Mouse (Mus musculus): Measurements from ENCODE around the gene Adipoq. TPM values are rescaled to one million over a fixed set of nuclear protein-coding genes. Genes with fewer than 3 reads are reported as not detected.

The Adipoq gene
- total RNA-seq, 2 experiments from 2014 or later: not detected

DNA sequence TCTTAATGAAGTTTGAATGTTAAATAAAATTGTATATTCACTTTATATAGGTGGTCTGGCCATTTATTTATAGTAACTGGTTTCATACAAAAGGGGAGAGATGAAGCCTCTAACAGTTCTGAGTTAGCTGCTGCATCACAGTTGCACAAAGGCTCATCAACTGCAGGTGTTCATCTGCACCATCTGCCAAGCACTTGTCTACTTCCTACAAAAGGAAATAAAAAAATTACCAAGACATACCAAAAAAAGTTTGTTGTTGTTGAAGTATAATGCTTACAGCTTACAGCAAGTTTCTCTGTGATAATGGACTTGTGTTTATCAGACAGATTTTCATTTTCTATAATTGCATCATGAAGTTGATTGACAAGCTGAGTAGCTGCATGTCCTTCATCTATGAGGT, 32.4 kb upstream of the Adipoq start:
- ATAC-seq (replicated peaks; ENCODE audit: low FRiP score, low TSS enrichment, poor library complexity, severe bottlenecking): peak; percentile 42; the same call in 1 of the 2 replicates

DNA sequence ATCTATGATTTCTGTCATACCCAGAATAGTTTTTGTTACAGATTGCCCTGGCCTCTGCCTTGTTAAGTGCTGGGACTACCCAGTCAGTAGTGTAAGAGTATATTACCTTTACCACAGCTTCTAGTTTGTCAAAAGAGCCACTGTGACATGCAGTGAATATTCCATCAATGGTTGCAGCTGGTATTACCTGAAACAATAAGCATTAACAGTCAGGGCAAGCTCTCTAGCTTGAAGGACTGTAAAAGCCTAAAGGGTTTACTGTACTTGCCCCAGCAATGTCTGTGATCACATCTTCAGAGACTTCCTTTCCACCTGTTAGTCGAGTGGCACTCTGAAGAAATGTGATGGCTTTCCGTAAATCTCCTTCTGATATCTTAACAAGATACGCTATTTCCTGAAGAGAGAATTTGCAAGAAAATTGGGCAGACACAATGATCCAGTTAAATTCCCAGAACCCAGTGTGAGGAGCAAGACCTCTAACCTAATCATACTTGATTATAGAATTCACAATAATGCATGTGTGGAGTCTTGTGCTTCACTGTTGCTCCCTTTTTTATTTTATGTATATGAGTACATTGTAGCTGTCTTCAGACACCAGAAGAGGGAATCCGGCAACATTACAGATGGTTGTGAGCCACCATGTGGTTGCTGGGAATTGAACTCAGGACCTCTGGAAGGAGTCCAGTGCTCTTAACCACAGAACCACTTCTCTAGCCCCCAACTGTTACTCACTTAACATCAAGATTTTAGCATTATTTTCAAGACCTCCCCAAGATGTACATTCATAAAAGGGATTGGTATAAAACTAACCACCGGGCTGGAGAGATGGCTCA, 31.8 kb upstream of the Adipoq start:
- peak; percentile 41; the same call in 1 of the 2 replicates for ATAC-seq (replicated peaks; ENCODE audit: low FRiP score, low TSS enrichment, poor library complexity, severe bottlenecking)

DNA sequence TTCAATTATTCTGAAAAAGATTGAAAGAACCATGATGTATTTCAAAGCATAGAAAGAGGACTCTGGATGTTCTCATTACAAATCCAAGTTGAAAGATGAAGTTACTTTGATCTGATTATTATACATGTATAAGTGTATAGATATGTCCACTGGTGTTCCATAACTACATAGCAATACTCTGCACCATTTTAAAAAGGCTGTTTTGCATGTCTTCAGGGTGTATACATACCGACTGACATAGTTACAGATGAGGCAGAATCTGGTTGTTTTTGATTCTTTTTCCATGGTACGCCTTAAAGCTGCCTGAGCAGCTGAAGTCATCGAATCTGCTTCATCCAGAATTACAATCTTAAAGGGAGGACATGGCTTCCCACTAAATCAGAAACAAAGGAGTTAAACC, 30.9 kb upstream of the Adipoq start:
- no peak for ATAC-seq (replicated peaks; ENCODE audit: low FRiP score, low TSS enrichment, poor library complexity, severe bottlenecking)

DNA sequence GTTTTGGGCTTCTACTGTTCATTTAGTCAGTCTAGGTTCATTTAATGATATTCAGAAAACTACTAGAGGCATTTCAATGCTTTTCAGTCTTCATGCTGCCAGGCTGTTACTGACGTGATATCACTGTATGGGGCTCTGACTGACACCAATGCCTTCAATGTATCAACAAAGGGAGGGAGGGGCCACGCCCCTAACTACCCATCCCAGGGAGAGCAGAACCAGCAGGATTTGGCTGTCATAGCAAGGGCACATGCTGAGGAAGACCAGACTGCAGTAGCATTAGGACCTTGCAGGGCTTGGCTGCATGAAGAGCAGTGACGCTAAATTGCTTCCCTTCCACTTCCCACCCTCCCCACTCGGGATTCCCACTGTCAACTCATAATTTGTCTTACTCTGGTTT, 29.2 kb upstream of the Adipoq start:
- no peak for ATAC-seq (replicated peaks; ENCODE audit: low FRiP score, low TSS enrichment, poor library complexity, severe bottlenecking)

DNA sequence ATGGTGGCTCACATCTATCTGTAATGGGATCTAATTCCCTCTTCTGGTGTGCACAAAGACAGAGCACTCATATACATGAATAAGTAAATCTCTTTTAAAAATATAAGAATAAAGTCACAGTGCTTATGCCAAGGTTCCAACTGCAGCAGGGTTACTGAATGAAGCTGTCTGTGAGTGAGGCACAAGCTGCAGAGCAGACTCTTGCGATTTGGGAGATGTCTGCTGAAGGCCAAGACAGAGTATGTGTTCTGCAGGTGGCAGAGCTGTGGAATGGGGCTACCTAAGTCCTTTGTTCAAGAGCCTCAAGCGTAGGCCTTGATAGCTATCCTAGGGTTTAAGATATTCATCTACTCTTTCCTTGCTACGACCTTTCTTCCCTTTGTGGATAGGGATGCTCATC, 23.9 kb upstream of the Adipoq start:
- no peak for ATAC-seq (replicated peaks; ENCODE audit: low FRiP score, low TSS enrichment, poor library complexity, severe bottlenecking)

DNA sequence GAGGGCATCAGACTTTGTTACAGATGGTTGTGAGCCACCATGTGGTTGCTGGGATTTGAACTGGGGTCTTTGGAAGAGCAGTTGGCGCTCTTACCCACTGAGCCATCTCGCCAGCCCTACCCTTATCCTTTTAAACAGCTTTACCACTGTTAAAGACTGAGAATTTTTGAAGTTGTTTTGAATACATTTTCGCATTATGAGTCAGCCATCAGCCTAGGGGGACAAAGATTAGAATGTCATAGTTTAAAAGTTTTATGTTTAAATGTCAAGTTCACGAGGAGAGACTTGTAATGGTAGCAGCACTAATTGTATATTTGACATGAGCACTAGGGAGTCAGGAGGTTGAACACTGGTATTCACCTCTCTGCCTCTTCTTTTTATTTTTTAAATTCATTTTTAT, 23.2 kb upstream of the Adipoq start:
- ATAC-seq (replicated peaks; ENCODE audit: low FRiP score, low TSS enrichment, poor library complexity, severe bottlenecking): no peak

DNA sequence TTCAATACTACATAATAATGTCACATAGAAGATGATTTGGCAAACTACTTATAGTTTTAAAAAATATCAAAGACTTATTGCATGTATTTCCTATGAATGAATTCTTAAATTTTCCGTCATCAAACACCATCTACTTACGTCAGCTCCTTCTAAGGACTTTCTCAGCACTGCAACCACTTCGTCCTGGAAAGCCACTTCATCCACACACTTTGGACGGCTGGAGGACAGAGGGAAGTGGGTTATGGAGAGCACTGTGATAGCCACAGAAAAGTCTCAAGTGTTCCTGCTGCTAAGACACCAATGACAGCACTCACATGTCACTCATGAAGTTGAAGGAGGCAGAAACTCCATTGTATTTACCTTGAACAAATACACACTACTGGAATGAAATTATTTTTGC, 21.9 kb upstream of the Adipoq start:
- ATAC-seq (replicated peaks; ENCODE audit: low FRiP score, low TSS enrichment, poor library complexity, severe bottlenecking): no peak

DNA sequence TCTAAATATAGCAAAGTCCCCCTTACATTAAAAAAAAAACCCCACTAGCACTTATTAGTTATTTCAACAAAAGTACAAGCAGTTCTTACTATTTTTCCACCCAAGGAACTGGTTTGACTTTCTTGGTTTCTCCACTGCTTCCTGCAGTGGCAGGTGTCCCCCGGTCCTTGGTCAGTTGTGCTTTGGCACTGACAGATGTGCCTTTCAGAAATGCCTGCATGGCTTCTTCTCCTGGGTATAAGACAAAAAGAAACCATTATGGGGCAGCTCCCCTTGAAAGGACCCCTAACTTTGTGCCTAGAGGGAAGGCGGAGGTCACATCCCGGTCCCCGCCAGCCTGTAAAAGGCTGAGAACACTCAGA, 19.0 kb upstream of the Adipoq start:
- ATAC-seq (replicated peaks; ENCODE audit: low FRiP score, low TSS enrichment, poor library complexity, severe bottlenecking): peak; percentile 45

DNA sequence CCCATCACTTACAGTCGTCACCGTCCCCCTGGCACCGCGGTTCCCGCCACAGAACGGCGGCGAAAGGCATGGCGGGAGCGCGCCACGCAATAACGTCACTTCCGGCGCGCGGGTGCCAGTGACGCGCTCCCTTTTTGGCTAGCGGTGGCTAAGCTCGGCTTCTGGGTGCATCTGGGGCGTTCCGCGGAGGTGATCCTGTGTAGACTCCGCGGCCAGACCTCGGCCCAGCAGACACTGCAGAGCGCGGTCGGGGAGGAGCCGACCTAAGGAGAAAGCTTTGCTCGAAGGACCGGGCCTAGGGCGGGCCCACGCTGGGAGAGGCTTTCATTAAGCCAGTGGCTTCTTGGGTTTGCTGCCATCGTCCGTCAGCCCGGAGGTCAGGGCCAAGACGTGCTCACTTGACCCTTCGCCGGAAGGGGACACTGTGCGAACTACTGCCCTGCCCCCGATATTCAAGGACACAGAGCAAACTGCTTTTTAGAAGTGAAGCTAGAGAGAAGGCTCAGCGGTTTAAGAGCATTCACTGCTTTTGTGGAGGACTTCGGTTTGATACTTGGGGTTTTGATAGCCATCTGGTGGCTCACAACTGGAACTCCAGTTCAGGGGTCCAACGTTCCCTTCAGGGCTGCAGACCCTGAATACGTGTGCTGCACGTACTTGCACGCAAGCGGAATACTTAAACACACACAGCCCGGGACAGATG, 18.5 kb upstream of the Adipoq start, which contains the start of gene Rfc4:
Gene Rfc4 (minus strand): TSS at position 65 of the 703 bp plus-strand sequence.
- peak; percentile 95 for ATAC-seq (replicated peaks; ENCODE audit: low FRiP score, low TSS enrichment, poor library complexity, severe bottlenecking)

DNA sequence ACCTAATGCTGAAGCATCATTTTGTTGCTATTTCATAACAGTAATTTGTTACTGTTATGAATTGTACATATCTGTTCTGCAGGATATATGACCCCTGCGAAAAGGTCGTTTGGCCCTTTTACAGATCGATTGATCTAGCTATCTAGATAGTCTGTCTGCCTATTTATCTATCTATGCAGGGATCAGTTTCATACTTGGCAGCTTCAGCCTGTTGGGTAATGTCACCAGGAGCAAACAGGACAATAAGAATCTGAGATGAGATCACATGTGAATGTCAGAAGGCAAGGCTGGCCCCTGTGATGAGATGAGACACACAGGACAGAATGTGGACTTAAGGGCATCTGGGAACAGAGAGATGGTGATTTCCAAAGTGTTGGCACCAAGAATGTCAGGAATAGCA, 16.0 kb upstream of the Adipoq start:
- no peak for ATAC-seq (replicated peaks; ENCODE audit: low FRiP score, low TSS enrichment, poor library complexity, severe bottlenecking)

DNA sequence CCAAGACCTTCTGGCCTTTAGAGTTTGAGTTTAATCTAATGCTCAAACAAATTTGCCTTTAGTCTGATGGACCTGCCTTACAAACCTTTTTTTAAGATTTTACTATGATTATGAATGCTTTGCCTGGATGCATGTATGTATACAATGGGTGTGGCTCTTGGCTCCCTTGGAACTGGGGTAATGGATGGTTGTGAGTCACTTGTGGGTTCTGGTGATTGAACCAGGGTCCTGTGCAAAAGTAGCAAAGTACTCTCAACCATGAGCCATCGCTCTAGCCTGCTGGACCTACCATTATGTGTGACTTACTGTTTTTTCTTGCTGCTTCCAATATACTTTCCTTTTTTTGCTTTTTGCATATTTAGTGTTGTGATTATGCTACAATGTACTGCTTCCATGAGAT, 14.0 kb upstream of the Adipoq start:
- ATAC-seq (replicated peaks; ENCODE audit: low FRiP score, low TSS enrichment, poor library complexity, severe bottlenecking): no peak

DNA sequence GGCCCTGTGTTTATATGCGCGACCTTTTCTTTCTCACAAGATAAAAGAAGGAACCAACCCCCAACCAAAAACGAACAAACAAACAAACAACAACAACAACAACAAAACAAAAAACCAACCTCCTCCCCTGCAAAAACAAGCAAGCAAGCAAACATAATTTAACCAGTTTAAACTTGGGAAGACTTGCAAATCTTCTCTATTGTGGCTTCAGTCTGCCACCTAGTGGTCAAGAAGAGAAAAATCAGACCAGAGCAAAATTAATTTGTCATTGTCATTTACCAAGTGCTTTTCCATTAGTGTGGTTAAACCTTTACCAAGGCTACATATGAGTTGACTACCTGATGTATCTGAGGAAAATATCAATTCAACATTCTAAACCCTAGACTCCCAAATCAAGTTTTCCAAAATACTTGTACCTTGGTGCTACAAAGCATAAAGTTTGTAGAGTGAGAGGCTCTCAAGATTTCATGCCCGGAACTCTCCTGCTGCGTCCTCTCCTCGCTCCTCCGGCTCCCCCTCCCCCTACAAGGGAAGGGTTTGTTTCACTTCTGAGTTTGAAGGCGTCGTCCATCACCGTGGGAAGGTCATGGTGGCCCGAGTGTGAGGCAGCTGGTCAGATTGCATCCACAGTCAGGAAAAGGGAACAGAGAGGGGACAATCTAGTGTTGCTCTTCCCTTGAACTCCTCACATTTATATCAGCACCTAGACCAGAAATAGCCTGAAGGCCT, 10.8 kb upstream of the Adipoq start:
- ATAC-seq (replicated peaks; ENCODE audit: low FRiP score, low TSS enrichment, poor library complexity, severe bottlenecking): no peak

DNA sequence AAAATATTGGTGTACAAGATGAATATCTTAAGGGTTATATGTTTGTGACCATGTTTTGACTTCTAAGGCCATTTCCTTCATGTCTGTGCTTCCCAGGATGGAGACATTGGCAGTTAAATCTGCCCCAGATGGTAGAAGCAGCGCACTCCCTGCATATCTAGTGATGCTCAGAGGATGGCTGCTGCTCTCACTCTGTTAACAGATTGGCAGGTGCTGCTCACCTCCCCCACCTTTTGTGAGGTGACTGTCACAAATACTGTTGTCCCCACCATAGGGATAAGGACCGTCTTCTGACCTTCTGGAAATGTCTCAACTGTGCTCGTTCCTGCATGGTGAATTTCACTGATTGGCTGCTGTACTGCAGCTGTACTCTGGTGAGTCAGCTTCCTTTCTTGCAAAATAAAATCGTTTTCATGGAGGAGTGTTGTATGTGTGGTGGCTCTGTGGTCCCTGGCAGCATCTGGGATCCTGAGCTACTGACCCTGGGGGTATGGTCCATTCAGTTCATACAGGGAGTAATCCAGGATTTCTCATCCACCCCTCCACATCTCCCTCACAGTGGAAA, 9.8 kb upstream of the Adipoq start:
- ATAC-seq (replicated peaks; ENCODE audit: low FRiP score, low TSS enrichment, poor library complexity, severe bottlenecking): no peak

DNA sequence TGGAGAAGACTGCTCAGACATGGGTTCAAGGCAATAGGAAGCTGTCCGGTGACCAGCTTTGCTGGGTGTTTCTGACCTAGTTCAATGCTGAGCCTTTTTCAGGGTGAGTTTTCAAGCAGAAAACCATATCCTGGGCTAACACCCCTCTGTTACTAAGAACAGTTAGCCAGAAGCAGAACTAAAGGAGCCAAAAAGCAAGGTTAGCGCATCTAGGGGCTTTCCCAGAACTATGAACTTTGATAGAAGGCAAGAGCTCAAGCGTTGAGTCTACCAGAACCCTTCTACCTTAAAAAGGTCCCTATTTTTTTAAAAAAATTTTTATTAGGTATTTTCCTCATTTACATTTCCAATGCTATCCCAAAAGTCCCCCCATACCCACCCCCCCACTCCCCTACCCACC, 5.4 kb upstream of the Adipoq start:
- ATAC-seq (replicated peaks; ENCODE audit: low FRiP score, low TSS enrichment, poor library complexity, severe bottlenecking): no peak

DNA sequence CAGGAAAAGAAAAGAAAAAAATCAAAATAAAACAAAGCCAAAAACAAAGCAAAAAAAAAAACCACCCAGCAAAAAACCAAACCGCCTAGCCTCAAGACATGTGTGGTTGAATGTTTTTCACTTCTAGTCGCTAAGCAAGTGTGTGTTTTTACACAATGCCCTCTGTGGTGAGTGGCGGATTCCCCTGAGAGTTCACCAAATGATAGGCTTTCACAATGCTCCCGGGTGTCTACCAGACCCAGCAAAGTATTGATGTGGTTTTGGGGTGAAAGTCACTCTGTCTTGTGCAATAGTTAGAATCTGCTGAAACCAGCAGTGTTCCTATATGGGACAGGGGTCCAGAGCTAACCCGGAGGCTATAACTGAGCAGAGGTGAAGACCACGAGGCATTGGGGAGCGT, 2.0 kb upstream of the Adipoq start:
- no peak for ATAC-seq (replicated peaks; ENCODE audit: low FRiP score, low TSS enrichment, poor library complexity, severe bottlenecking)

DNA sequence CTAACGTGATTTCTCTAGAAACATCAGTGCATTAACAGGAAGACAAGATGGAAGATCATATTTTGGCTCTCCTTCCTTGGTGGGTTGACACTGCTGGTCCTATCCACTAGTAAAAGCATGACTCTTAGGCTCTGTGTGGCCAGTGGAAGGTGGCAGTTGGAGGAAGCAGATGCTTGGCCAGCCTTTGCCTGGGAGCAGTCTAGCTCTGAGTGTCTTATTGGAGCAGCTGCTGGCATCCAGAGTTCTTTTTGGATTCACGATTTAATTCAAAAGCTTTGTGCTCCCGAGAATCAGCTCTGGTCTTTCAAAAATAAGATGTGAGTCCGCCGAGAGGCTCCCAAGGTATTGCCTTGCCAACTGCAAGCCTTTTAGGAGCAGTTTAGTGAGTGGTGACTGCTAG, 1.1 kb upstream of the Adipoq start:
- no peak for ATAC-seq (replicated peaks; ENCODE audit: low FRiP score, low TSS enrichment, poor library complexity, severe bottlenecking)

DNA sequence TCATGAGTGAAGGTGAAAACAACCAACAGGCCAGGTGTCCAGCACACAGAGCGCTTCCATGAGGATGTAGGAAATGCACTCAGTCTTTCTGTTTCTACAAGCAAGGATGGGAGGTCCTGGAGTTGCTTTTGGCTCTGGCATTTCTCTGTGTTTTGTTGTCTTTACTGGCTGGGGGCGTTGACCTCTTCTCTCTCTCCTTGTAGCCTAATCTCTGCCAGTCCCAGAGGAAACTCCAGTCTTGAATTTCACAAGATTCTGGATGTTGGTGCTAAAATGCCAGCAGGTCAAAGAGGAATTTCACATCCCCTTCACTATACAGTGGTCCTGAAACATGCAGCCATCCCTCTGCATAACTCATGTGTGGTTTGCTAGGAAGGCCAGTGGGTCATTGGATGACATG, 2.6 kb downstream of the Adipoq start:
- no peak for ATAC-seq (replicated peaks; ENCODE audit: low FRiP score, low TSS enrichment, poor library complexity, severe bottlenecking)

DNA sequence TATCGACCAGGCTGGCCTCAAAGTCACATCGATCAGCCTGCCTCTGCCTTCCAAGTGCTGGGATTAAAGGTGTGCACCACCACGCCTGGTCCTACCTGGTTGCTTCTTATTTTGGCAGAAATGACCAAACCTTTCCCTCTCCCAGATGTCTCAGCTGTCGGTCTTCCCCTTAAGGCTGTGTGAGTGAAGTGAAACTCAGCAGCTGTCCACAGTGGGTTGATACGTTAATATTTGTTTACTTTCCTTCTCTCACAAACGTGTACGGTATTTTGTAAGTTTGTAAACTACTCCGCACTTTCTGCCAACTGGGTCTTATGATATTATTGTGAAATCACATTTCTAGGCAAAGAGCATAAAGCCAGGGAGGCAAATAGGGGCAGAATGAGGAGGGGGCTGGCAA, 3.1 kb downstream of the Adipoq start:
- ATAC-seq (replicated peaks; ENCODE audit: low FRiP score, low TSS enrichment, poor library complexity, severe bottlenecking): no peak

DNA sequence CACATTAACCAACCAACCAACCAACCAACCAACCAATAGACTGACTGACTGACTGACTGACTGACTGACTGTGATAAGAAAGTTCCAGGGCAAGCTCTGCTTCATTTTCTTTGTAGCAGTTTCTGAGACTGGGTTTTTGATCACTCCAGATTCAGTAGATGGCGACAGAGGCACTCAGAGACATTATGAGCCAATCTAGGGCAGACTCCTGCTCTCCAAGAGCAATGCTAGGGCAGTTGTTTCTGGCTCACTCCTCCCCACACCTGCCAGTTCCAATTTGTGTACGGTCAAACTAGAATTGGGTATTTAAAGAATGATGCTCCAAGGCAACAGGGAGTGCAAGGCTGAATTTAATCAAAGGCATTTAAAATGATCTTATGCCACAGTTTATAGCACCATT, 5.1 kb downstream of the Adipoq start:
- no peak for ATAC-seq (replicated peaks; ENCODE audit: low FRiP score, low TSS enrichment, poor library complexity, severe bottlenecking)

DNA sequence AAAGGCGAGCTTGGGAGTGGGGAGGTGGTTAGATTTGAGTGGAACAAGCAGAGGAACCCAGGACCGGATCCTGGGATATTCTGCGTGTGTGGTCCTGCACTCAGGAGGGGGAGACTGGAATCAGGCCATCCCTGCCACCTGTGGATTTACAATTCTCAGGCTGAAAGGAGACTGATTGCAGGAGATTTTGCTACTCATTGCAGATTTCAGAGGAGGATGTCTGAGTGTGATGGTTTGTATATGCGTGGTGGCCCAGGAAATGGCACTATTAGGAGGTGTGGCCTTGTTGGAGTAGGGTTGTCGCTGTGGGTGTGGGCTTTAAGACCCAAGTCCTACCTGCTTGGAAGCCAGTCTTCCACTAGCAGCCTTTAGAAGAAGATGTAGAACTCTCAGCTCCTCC, 7.9 kb downstream of the Adipoq start:
- no peak for ATAC-seq (replicated peaks; ENCODE audit: low FRiP score, low TSS enrichment, poor library complexity, severe bottlenecking)
